Mouse (Mus musculus) R1 (cell line): ENCODE measurements around the gene Alad.
"Not testable (repeated sequence)": the region's sequence is repeated elsewhere in the genome, so short reads cannot be mapped to it uniquely, and the experiment has no call there.

Experiments
- DNase-seq: peaks from one replicate; pipeline ENCODE4 v3.0.0-alpha.2; 2018; ENCODE audit warnings: low read depth, low spot score

Gene Alad

DNA sequence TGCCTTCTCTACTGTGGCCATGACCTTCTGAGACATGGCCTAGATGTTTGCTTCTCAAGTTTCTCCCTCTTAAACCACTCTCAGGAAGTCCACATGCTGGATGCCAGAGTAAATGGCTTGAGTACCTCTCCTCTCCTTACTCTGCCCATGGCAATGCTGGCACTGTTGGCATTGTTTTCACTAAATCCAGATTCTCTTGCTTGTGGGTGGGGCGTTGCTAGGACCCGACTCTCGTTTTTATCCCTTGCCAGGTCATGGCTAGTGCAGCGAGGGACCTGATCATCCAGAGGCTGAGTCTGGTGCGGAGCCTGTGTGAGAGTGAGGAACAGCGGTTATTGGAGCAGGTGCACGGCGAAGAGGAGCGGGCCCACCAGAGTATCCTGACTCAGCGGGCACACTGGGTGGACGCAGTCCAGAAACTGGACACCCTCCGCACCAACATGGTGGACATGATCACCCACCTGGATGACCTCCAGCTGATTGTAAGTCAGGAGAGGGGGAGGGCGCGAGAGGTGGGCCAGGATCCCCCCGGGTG is 33.5 kb downstream of the Alad start:
- no peak for DNase-seq

GRCm38 (mm10) chr4:62485450-62486161 is 34.1 kb downstream of the Alad start:
- no peak for DNase-seq

DNA sequence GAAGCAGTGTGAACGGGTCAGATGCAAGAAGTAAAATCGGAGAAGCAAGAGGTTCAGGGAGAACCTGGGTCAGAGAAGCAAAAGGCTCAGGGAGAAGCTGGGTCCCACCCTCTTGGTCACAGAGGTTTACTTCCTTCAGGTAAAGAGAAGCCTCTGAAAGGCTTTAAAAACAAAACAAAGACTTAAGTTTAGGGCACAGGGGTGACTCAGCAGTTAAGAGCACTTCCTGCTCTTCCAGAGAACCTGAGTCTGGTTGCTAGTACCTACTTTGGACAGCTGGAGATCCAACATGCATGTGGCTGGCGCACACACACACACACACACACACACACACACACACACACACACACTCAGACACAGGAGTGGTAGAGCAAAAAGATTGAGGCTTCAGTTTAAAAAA is 34.8 kb downstream of the Alad start:
- no peak for DNase-seq

DNA sequence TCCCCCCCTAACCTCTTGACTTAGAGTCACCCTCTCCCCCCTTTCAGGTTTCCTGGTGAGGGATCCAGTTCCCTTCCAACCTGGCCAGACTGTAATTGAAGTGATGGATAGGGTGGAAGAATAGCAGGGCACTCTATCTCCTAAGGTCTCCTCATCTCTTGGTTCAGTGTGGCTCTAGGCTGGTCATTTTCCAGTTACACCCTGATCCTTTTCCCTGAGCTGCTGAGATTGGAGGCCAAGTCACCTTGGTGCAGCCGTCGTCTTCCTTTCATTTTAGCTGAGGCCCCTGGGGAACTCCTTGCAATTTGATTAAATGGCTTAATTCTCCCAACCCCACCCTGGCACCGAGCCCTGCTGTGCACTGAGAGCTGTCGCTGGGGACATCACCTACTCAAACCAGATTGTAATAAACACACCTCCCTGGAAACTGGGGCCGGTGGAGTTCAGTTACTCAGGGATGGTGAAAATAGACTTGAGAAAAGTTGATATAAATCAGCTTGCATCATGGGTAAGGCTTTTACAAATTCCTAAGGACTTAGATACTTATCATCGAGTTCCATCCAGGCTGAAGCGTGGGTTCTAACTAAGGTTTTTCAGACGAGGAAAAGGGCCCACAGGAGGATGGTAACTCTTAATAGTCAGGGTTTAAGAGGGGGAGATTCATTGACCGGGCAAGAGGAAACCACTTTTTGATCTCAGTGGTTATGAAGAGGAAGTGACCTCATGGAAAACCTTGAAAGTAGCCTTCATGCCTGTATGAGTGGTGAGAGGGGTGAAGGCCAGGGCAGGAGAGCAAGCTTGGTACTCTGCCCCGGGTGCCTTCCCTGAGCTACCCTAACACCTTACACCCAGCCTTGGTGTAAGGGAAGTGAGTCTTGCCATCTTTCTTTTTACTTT is 38.8 kb downstream of the Alad start:
- DNase-seq = no peak

DNA sequence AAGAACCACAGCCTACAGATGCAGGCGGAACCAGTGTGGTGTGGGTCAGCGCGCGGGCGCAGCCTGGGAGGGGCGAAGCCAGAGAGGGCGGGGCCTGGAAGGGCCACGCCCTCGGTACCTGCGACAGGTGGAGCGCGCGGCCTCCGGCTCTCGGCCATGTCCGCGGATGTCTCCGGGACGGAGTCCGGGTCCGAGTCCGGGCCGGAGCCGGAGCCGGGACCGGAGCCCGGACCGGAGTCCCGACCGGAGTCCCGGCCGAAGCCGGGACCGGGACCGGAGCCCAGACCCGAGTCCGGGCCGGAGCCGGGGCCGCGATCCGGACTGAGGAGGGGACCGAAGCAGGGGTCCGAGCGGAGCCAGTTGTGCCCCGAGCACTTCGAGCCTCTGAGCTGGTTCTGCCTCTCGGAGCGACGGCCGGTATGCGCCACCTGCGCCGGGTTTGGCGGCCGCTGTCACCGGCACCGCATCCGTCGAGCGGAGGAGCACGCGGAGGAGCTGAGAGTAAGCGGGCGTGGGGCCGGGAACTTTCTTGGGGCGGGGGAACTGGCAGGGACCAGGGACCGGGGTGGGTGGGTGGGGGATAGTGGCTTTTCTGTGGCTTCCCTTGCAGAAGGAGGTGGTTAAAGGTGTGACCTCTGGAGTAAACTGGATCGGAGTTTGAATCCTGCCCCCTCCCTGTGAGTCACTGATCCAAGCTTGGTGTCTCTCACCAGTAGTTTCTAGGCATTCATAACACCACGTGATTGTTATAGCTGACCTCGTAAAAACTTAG is 39.6 kb downstream of the Alad start, which contains the start of gene Bspry:
Gene Bspry (plus strand): TSS at position 117 of the 772 bp plus-strand sequence.
- DNase-seq = peak; percentile 80

- not testable (repeated sequence) for DNase-seq
Observed at GRCm38 (mm10) chr4:62479593-62479936, 40.2 kb downstream of the Alad start.

GRCm38 (mm10) chr4:62477542-62478244 is 42.0 kb downstream of the Alad start:
- no peak for DNase-seq

DNA sequence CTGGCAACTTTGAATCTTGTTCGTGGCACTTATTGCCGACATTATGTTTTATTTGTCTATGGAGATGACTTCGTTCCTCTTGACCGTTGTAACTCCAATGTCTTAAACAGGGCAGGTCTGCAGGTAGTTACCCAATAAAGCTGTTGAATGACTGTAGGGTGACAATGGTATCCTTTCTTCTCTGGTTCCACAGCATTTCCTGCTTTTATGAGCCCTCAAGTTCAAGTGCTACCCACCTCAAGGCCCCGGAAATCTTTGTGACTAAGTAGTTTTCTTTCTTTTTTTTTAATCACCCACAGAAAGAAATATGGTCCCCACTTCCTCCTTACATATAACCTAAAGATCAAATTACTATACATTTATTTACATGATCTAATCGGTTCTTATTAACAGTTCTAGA is 43.9 kb downstream of the Alad start:
- DNase-seq = no peak

DNA sequence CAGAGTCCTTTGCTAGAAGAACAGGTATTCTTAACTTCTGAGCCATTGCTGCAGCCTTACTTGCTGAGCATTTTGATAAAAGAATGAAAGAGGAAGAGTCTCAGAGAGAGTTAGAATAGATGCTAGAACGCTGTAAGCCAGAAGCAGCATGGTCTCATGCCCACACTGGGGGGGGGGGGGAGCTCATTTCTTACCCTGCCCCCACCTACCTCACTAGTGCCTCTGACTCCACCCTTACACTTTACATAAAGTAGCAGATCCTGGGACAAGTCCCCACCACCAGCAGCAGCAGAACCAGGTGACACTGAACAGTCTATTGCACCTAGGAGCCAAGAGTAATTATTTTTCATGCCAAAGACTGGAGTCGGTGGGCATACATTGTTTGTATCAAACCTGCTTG is 44.6 kb downstream of the Alad start:
- DNase-seq = no peak

- no peak for DNase-seq
Observed at GRCm38 (mm10) chr4:62472071-62472470, 47.6 kb downstream of the Alad start.

GRCm38 (mm10) chr4:62470598-62471051 is 49.1 kb downstream of the Alad start, which contains the start of gene Wdr31:
Gene Wdr31 (minus strand): TSS chr4:62470896.
- peak; percentile 87 for DNase-seq

DNA sequence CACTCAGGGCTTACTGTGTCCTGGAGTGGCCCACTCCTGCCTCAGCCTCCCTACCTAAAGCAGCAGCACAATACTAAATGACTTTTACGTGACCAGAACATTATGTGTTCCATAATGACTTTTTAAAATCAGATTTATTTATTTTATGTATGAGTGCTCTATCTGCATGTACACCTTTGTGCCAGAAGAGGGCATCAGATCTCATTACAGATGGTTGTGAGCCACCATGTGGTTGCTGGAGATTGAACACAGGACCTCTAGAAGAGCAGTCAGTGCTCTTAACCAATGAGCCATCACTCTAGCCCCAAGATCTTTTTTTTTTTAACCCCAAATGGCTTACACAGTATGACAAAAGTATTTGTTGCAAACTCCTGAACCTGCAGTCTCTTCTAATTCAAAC is 51.6 kb downstream of the Alad start:
- peak; percentile 65 for DNase-seq

DNA sequence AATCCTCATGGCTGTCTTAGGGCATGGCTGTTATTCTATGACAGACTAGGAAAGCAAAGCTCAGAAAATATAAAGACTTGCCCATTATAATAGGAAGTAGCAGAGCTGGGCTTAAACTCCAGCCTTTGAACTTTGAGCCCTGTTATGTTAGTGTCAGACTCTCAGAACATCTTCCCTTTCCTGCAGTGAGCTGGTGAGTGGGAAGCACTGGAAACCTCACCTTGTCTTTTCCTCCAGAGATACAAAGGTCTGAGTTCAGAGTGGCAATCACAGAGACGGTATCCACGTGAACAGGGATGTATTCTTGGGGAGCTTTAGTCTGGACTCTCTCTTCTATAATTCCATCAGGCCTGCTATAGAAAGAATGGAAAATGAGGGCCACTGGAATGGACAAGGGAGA is 56.6 kb downstream of the Alad start:
- no peak for DNase-seq

GRCm38 (mm10) chr4:62460348-62460747 is 59.4 kb downstream of the Alad start:
- no peak for DNase-seq
